Mouse (Mus musculus) midbrain, embryonic 16.5 days (tissue): ENCODE measurements around the gene Sacs. TPM values are rescaled to one million over a fixed set of nuclear protein-coding genes. Genes with fewer than 3 reads are reported as not detected.

Experiments
- ATAC-seq: fragments of 200-750 bp; cut with Nextera tagmentation; 2 replicates; pipeline ENCODE4 v1.8.0; 2017; ENCODE audit warnings: moderate TSS enrichment
- H3K27ac ChIP-seq: fragments of 300-500 bp; sonication (generic); 2 replicates; pipeline ENCODE4 v1.5.1; 2014; ENCODE audit warnings: mild to moderate bottlenecking, low read length, mixed read lengths
- H3K27me3 ChIP-seq: fragments of 300-500 bp; sonication (generic); 2 replicates; pipeline ENCODE4 v1.6.1; 2014; ENCODE audit warnings: low read depth, low read length, mixed read lengths; ENCODE audit not compliant: control insufficient read depth, insufficient read depth
- H3K36me3 ChIP-seq: fragments of 300-500 bp; sonication (generic); 2 replicates; pipeline ENCODE4 v1.6.1; 2014; ENCODE audit warnings: mild to moderate bottlenecking, low read length, moderate library complexity, mixed read lengths; ENCODE audit not compliant: control insufficient read depth, insufficient read depth
- H3K4me1 ChIP-seq: fragments of 300-500 bp; sonication (generic); 2 replicates; pipeline ENCODE4 v1.6.1; 2014; ENCODE audit warnings: mild to moderate bottlenecking, low read length, mixed read lengths; ENCODE audit not compliant: control insufficient read depth, insufficient read depth
- H3K4me2 ChIP-seq: fragments of 300-500 bp; sonication (generic); 2 replicates; pipeline ENCODE4 v1.6.1; 2014; ENCODE audit warnings: mild to moderate bottlenecking, low read length, mixed read lengths
- H3K4me3 ChIP-seq: fragments of 300-500 bp; sonication (generic); 2 replicates; pipeline ENCODE4 v1.5.1; 2014; ENCODE audit warnings: low read depth, mild to moderate bottlenecking, low read length, moderate library complexity, mixed read lengths
- H3K9ac ChIP-seq: fragments of 300-500 bp; sonication (generic); 2 replicates; pipeline ENCODE4 v1.6.1; 2014; ENCODE audit warnings: low read depth, low read length, mixed read lengths
- H3K9me3 ChIP-seq: fragments of 300-500 bp; sonication (generic); replicated peaks from 2 replicates; pipeline ENCODE4 v1.6.1; 2014; ENCODE audit warnings: mild to moderate bottlenecking, low read length, mixed read lengths; ENCODE audit not compliant: control insufficient read depth, poor library complexity, severe bottlenecking
- WGBS: fragments of 180-500 bp; shearing (Covaris S2); extraction: QIAGEN DNeasy Blood & Tissue Kit; methylation state at CpG from one replicate; pipeline ENCODE4 v1.1.7; 2014; 5-methylcytosine and 5-hydroxymethylcytosine counted together
- polyA plus RNA-seq: library from polyadenylated mRNA; unstranded; fragments of >200 nt; fragmentation: Nextera tagmentation; extraction: Ambion mirVana; gene quantifications from 2 replicates; pipeline ENCODE4 v1.2.1, GENCODE M21; 2015

The Sacs gene
- polyA plus RNA-seq, 1 experiment from 2014 or later: 7.0 TPM

GRCm38 (mm10) chr14:61278676-61279300, 140.5 kb downstream of the Sacs start:
- H3K36me3 ChIP-seq: no peaks in the 10 kb centered on the region
- H3K27me3 ChIP-seq: peaks cover 14% of the 10 kb centered on the region
- WGBS: 87% methylated on average over 7 of the region's 7 CpGs
- no peak for ATAC-seq
- H3K9me3 ChIP-seq: no peaks in the 10 kb centered on the region
- peaks cover 8% of the 10 kb centered on the region for H3K4me1 ChIP-seq
- no peak overlapping the region for H3K4me3 ChIP-seq
- H3K9ac ChIP-seq: no peak overlapping the region
- no peak overlapping the region for H3K27ac ChIP-seq
- no peak overlapping the region for H3K4me2 ChIP-seq

DNA sequence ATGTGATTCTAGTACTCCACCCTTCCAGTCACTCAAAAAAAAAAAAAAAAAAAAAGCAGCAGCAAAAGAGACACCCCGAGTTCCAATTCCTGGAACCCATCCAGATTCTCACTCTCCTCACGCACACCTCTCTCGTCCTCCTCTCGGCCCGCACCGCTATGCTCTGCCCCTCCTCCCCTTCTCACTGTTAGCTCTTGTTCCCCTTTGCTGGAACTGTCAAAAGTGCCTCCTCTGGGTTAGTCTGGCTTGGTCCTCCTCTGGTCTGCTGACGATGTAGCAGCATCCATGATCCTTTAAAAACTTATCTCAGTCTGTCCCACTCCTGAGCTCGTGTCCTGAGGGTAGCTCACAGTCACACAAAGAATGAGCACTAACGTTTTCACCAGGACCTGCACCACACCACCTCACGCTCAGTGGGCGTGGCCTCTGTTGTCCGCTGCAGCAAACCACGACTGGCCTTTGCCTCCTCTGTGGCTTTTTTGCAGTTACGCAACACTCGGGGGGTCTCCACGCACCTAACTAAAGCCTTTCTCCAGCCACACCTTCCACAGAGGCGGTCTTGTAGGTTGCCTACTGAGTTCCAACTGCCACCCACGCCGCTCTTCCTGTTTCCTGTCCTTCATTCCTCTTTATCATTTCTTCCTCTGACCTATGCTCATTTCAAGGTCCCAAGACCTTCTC, 150.5 kb downstream of the Sacs start:
- Histone ChIP-seq H3K4me1 (no peaks in the 10 kb centered on the region), H3K36me3 (no peaks in the 10 kb centered on the region), H3K27ac (no peak overlapping the region), H3K4me2 (no peak overlapping the region), H3K9ac (no peak overlapping the region), H3K27me3 (no peaks in the 10 kb centered on the region), H3K9me3 (no peaks in the 10 kb centered on the region), H3K4me3 (no peak overlapping the region)
- WGBS: 76% methylated on average over 19 of the region's 19 CpGs
- no peak for ATAC-seq

Other genes with a start within 250 kb of the Sacs start
- 36.5 and 41.7 TPM in 2 replicates for gene Tnfrsf19, start 92.0 kb upstream of the Sacs start, polyA plus RNA-seq
- gene Sgcg, start 120.0 kb downstream of the Sacs start, polyA plus RNA-seq: 0.24 TPM in 1 of 2 replicates, not detected in the other
- gene Arl11, start 171.3 kb downstream of the Sacs start, polyA plus RNA-seq: 0.46 and 0.64 TPM in 2 replicates
- 9.4 and 10.0 TPM in 2 replicates for gene Ebpl, start 222.0 kb downstream of the Sacs start, polyA plus RNA-seq